Mouse (Mus musculus) liver, embryonic 16.5 days (tissue): ENCODE measurements around the gene Scg5. TPM values are rescaled to one million over a fixed set of nuclear protein-coding genes. Genes with fewer than 3 reads are reported as not detected.

ENCODE experiments used
- ATAC-seq: fragments of 200-750 bp; cut with Nextera tagmentation; 2 replicates; pipeline ENCODE4 v1.8.0; 2017; ENCODE audit warnings: low read depth, mild to moderate bottlenecking, moderate number of reproducible peaks, moderate library complexity
- H3K27ac ChIP-seq: fragments of 300-500 bp; sonication (generic); 2 replicates; pipeline ENCODE4 v1.5.1; 2014; ENCODE audit warnings: mild to moderate bottlenecking, low read length
- H3K27me3 ChIP-seq: fragments of 300-500 bp; sonication (generic); 2 replicates; pipeline ENCODE4 v1.6.1; 2014; ENCODE audit warnings: low read depth, low read length, mixed read lengths; ENCODE audit not compliant: control insufficient read depth, insufficient read depth
- H3K36me3 ChIP-seq: fragments of 300-500 bp; sonication (generic); 2 replicates; pipeline ENCODE4 v1.6.1; 2014; ENCODE audit warnings: mild to moderate bottlenecking; ENCODE audit not compliant: control insufficient read depth, insufficient read depth
- H3K4me1 ChIP-seq: fragments of 300-500 bp; sonication (generic); 2 replicates; pipeline ENCODE4 v1.6.1; 2014; ENCODE audit warnings: low read depth, low read length, mixed read lengths; ENCODE audit not compliant: control insufficient read depth
- H3K4me2 ChIP-seq: fragments of 300-500 bp; sonication (generic); 2 replicates; pipeline ENCODE4 v1.6.1; 2014; ENCODE audit warnings: low read depth, low read length, mixed read lengths
- H3K4me3 ChIP-seq: fragments of 300-500 bp; sonication (generic); 2 replicates; pipeline ENCODE4 v1.5.1; 2014; ENCODE audit warnings: low read depth, mild to moderate bottlenecking, low read length
- H3K9ac ChIP-seq: fragments of 300-500 bp; sonication (generic); 2 replicates; pipeline ENCODE4 v1.6.1; 2014; ENCODE audit warnings: low read depth, low read length
- H3K9me3 ChIP-seq: fragments of 300-500 bp; sonication (generic); replicated peaks from 2 replicates; pipeline ENCODE4 v1.6.1; 2016; ENCODE audit warnings: low read length; ENCODE audit not compliant: control insufficient read depth
- WGBS: fragments of 180-500 bp; shearing (Covaris S2); extraction: QIAGEN DNeasy Blood & Tissue Kit; methylation state at CpG from one replicate; pipeline ENCODE4 v1.1.7; 2014; ENCODE audit not compliant: insufficient replicate concordance; 5-methylcytosine and 5-hydroxymethylcytosine counted together
- polyA plus RNA-seq: library from polyadenylated mRNA; unstranded; fragments of >200 nt; fragmentation: Nextera tagmentation; extraction: Ambion mirVana; gene quantifications from 2 replicates; pipeline ENCODE4 v1.2.1, GENCODE M21; 2015

Scg5 gene
- polyA plus RNA-seq, 1 experiment from 2014 or later = 0.20 TPM

- H3K27me3 ChIP-seq = no peaks in the 10 kb centered on the region
- no peaks in the 10 kb centered on the region for H3K4me1 ChIP-seq
- no peak overlapping the region for H3K4me3 ChIP-seq
- WGBS = 62% methylated on average over 3 of the region's 3 CpGs
- H3K27ac ChIP-seq = no peak overlapping the region
- no peaks in the 10 kb centered on the region for H3K36me3 ChIP-seq
- ATAC-seq = no peak
- H3K9ac ChIP-seq = no peak overlapping the region
- H3K9me3 ChIP-seq = no peaks in the 10 kb centered on the region
- no peak overlapping the region for H3K4me2 ChIP-seq
Measured at GRCm38 (mm10) chr2:113728581-113728980, 100.3 kb downstream of the Scg5 start.

Other genes starting within 250 kb of the Scg5 start
- gene Grem1, start 70.5 kb downstream of the Scg5 start, polyA plus RNA-seq = 0.08 TPM in 1 of 2 replicates, not detected in the other
- gene Arhgap11a, start 19.5 kb upstream of the Scg5 start, polyA plus RNA-seq = 17.0 and 17.7 TPM in 2 replicates
- gene Gjd2, start 184.5 kb upstream of the Scg5 start, polyA plus RNA-seq = not detected in 2 replicates
- 36.4 and 80.5 TPM in 2 replicates for gene Actc1, start 224.4 kb upstream of the Scg5 start, polyA plus RNA-seq